Mouse (Mus musculus) myocyte (in vitro differentiated cells): ENCODE measurements around the gene Rims3.

Experiments
- MYOG ChIP-seq, 3 experiments: IDR thresholded peaks; one replicate each; pipeline ENCODE4 v1.6.1; 2011; ENCODE audit warnings: control low read depth in 2 of 3, low read depth in 2 of 3, mild to moderate bottlenecking in 2 of 3; ENCODE audit not compliant: insufficient read length in 2 of 3, control insufficient read depth in 1 of 3, insufficient read depth in 1 of 3
- USF1 ChIP-seq: IDR thresholded peaks from one replicate; pipeline ENCODE4 v1.6.1; 2011; ENCODE audit warnings: low read depth, mild to moderate bottlenecking, control low read depth, moderate library complexity

DNA sequence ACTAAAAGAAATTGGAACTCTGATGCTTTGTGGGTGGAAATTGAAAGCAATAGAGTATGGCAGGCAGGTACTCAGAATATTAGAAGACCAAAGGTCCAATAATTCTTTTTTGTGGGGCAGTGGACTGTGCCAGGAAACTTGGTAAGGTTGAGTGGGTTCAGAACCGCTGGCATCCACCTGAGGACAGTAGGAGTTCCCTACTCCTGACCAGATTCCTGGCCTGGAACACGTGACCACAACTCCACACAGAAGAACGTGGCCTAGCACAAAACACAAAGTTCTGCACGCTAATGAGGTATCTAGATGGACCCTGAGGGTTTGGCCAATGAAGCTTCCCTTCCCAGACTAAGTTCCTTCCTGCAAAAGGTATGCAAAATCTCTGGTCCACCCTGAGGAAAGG lies 58.2 kb downstream of the Rims3 start:
- TF ChIP-seq USF1 (no peak), MYOG (IDR thresholded peaks at IDR 0.05; ENCODE audit: control insufficient read depth in 1 of 3, insufficient read depth in 1 of 3, insufficient read length in 2 of 3, low read depth in 2 of 3) (no peak)
